Mouse (Mus musculus) frontal cortex, adult (tissue): ENCODE results near the gene Rundc3a.

ENCODE experiments used
- ATAC-seq: cut with Nextera tagmentation; 2 replicates; pipeline ENCODE4 v1.9.2; 2017; ENCODE audit warnings: mild to moderate bottlenecking, moderate library complexity, mixed read lengths; ENCODE audit not compliant: low TSS enrichment

Gene Rundc3a

DNA sequence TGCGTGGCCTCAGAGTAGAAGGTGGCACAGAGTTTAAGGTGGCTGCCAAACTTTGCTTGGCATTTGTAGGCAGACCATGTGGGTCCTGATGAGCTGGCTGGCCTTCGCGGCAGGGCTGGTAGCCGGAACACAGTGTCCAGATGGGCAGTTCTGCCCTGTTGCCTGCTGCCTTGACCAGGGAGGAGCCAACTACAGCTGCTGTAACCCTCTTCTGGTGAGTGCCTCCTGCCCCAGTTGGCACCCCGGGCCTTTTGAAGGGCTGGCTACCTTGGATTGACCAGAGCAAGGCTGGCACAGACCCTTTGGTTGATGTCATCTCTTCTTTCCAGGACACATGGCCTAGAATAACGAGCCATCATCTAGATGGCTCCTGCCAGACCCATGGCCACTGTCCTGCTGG is 39.7 kb downstream of the Rundc3a start:
- ATAC-seq = no peak

GRCm38 (mm10) chr11:102433866-102434265 is 40.7 kb downstream of the Rundc3a start:
- no peak for ATAC-seq

DNA sequence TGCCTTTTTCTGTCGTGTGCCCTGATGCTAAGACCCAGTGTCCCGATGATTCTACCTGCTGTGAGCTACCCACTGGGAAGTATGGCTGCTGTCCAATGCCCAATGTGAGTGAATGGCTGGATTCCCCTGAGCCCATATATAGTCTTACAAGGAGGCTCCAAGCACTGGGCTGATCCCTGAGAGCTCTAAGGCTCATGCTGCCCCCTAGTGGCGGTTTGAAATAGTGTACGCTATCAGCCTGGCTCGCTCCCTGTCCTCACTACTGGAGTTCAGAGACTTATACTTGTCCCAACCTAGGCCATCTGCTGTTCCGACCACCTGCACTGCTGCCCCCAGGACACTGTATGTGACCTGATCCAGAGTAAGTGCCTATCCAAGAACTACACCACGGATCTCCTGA is 41.2 kb downstream of the Rundc3a start:
- peak; percentile 33 for ATAC-seq

DNA sequence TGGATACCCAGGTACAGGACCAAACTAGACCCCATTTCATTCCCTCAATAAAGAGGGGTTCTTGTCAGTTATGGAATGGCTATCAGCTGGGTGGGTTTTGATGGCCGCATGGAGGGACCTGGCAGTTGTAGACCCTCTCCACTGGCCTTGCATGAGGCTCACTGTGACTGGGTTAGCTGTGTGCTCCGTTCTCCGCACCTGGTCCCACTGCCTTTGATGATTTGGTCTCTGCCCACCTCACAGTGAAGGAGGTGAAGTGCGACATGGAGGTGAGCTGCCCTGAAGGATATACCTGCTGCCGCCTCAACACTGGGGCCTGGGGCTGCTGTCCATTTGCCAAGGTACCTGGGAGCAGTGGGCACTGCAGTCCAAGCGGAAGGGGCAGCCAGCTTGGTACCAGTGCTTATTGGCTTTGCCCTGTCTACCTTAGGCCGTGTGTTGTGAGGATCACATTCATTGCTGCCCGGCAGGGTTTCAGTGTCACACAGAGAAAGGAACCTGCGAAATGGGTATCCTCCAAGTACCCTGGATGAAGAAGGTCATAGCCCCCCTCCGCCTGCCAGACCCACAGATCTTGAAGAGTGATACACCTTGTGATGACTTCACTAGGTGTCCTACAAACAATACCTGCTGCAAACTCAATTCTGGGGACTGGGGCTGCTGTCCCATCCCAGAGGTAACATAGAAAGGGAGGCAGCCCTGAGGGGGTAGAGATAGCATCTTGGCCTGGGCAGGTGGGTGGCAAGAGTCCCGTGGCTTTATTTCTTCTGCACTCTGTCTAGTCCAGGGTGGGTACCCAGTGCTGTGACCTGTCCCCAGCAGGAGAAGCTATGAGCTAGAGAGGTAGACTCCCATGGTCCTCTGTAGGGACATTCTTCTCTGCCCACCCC is 41.9 kb downstream of the Rundc3a start:
- no peak for ATAC-seq

GRCm38 (mm10) chr11:102435754-102436470 is 42.7 kb downstream of the Rundc3a start:
- no peak for ATAC-seq

DNA sequence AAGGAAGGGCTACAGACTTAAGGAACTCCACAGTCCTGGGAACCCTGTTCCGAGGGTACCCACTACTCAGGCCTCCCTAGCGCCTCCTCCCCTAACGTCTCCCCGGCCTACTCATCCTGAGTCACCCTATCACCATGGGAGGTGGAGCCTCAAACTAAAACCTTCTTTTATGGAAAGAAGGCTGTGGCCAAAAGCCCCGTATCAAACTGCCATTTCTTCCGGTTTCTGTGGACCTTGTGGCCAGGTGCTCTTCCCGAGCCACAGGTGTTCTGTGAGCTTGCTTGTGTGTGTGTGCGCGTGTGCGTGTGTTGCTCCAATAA is 43.2 kb downstream of the Rundc3a start:
- ATAC-seq = peak; percentile 20; the same call in 1 of the 2 replicates

DNA sequence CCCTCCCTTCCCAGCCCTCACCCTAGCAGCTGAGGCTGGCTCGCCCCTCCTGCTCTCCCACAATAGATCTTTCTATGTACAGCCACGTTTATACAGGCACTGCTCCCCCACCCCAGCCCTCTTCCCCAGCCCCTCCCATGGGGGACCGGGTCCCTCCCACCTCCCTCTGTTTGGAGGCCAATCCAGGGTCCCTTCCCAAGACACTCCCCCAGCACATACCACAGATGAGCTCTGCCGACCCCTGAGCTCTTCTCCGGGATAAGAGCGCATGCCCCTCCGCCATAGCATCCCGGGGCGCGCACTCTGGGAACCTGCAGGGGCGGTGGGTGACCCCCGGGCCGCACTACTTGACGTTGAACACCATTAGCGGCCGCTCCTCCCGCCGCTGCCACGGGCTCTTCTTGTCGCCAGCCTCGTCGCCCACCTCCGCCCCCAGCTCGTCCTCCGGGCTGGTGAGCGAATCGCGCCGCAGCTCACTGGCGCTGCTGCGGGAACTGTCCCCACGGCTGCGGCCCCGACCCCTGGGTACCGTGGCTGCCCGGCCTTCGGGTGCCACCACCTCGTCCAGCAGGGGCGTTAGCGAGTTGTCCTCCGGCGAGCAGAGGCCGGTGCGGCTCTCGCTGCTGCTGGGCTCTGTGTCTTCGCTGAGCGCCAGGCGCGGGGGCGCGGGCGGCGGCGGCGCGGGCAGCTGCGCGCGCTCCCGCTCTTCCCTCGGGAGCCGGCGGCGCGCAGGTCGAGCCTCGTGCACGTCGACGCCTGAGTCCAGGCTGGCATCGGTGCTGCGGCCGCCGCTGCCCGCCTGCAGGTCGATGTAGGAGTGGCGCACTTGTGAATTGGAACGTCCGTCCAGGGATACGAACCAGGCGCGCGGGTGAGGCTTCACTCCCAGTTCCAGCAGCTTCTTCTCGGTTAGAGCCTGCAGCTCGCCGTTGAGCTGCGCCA is 44.2 kb downstream of the Rundc3a start:
- peak; percentile 31; the same call in 1 of the 2 replicates for ATAC-seq

DNA sequence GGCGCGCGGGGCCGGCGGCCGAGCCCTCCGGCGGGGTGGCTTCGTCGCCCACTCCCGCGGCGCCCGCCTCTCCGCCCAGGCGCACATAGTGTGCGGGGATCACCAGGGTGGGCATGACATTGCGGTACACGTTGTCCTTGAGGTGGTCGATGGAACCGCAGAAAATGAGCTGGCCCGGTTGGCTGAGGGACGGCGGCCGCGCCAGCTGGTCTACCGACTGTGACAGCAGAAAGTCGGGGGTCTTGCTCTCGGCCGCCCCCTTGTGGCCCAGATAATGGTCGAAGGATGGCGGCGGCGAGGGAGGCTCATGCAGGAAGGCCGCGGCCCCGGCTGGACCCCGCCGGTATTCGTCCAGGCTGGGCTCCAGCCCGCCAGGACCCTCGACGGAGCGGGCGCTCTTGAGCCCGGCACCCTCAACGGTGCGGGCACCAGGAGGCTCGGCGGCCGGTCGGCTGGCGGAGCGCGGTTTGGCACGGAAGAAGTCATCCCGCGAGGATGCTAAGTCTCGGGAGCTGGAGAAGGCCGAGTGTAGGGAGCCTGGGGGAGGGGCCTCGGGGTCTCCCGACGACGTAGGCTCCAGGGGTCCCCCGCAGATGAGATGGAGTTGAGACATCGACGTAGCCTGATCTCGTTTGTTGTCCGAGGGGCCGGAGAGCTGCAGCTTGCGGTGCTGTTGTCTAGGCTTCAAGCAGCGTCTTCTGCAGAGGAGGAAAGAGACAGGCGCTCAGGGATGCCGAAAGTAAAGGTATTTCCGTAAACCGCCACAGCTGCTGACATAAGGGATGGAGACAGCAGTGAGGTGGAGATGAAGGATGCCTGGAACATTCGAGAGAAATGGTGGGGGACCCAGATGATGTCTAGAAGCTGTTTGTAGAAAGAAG is 45.2 kb downstream of the Rundc3a start:
- ATAC-seq = no peak

DNA sequence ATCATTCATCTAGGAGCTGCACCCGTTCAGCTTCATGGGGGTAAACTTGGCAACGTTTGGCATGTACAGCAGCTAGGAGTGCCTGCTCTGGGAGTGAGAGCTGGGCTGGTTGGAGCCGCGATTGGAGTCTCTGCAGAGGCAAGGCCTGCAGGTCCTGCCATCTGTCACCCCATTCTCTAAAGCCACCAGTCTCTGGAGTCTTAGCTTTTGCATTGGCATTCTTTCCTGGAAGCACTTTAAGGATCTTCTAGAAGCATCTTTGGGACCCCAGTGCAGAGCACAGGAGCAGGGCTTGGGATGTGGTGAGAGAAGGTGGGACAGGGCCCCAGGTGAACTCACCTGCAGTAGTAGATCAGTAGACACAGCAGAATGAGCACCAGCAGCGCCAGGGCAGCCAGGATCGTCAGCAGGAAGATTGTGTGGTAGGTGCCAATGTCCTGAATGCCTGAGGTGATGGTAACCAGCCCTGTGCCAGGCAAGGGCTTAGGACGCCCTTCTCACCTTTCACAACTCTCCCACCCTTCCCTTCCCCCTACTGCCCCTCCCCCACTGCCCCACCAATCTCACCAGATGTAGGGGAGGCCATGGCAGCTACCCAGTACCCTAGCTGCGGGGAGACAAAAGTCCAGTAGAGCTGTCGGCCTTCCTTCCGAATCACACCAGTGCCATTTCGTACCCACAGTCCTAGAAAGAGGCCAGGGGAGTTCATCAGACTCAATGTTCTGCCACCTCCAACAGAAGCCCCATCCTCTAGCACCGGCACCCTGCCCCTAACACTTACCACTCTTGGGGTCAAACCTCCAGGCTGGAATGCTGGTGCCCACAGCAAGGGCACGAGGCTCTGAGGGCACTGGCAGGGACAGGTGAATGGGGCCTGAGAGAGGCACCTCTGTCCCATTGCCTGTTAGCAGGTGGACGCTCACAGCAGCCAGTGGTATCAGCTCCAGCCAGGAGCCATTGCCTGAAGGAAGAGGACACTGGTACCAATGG is 46.2 kb downstream of the Rundc3a start:
- no peak for ATAC-seq

- ATAC-seq = no peak
These were observed 47.1 kb downstream of the Rundc3a start for GRCm38 (mm10) chr11:102440255-102440654.

- no peak for ATAC-seq
These were observed 48.2 kb downstream of the Rundc3a start for GRCm38 (mm10) chr11:102441434-102441833.

GRCm38 (mm10) chr11:102442089-102442488 is 48.9 kb downstream of the Rundc3a start:
- ATAC-seq = no peak

- ATAC-seq = no peak
These were observed 50.5 kb downstream of the Rundc3a start for GRCm38 (mm10) chr11:102443740-102444139.

DNA sequence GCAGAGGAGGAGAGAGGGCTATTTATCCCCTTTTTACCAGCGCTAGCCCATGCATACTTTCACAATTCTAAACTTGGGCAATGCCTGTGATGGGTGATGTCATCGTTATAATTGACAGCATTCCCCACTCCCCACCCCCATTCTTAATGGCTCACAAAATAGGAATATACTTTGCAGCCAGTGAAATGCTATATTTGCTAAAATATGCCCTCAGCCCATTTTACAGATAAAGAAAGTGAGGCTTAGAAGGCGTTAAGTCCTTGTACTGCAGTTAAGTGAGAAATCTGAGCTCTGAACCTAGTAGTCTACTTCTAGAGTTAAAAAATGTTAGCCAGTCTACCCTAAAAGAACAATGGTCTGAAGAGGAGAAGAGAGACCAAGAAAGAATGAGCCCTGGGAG is 51.1 kb downstream of the Rundc3a start:
- no peak for ATAC-seq

GRCm38 (mm10) chr11:102444781-102445180 is 51.6 kb downstream of the Rundc3a start:
- no peak for ATAC-seq

- no peak for ATAC-seq
These were observed 52.2 kb downstream of the Rundc3a start for GRCm38 (mm10) chr11:102445264-102445890.

DNA sequence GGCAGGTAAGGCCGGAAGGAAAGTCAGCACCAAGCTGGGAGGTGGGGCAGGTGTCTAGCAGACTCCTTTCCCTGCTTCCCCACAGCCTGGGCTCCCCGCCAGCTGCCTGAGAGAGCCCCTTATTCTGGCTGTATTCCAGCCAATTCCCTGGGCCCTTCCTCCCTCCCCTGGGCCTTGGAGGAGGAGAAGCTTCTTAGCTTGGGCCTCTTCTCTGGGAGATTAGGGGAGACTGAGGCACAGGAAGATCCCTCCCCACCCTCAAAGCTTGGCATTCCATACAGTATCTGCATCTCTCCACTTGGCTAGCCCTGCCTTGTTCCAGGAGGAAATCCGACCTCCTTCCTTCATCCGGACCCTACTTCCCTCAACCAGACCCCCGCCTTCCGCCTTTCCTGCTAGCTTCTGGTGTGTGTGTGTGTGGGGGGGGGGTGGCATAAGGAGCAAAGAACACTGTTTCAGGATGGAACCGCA is 52.7 kb downstream of the Rundc3a start:
- no peak for ATAC-seq

DNA sequence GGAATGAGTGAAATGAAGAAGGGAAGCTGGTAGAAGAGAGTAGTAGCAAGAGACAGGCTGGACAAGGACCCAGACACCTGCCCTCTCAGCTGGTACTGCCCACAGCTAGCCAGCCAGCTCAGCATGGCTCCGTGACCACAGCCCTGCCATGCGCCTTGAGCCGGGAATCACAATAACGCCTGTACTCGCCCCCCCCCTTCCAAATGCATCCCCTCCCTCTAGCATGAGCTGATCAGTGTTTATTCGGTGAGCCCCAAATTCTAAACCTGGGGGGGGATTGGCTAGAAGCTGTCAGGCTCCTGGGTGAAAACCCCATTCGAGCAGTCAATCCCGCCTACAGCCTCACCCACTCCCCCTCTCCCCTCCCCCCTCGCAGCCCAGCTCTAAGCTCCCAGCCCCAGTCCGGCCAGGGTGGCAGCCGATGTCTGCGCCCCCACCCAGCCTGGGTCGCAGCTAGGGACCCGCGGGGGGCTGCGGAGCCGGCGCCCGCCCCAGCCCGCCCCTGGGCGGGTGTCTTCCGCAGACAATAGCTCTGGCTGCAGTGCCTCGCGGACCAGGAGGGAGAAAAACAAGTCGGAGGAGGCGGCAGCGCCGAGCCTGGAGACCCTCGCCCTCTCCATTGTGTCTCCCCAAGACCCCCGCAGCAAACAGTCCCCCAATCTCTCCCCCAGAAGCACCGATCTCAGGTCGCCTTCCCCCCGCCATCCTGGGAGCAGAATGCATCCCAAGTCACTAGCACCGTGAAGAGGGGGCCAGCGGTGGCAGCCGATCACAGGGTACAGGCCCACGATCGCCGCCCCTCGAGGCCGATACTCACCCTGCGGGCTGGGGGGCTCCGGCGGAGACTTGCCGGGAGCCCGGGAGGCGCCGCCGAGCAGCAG is 53.6 kb downstream of the Rundc3a start:
- no peak for ATAC-seq
